13 mouse cellular contexts compared by ENCODE assay signal in genomic region chr9:63490521-63491307, GRCm38 (mm10).
DNase-seq lines count a peak whose midpoint lies in the region; ATAC-seq lines count a peak whose summit lies in the region.
"Had no signal": no experiment of that assay in that cellular context is flagged by ENCODE, and none has a peak within 500 bp of the region (broad histone marks: within the 10 kb centered on the region; RNA-seq: fewer than 3 reads in every experiment).

No protein-coding gene starts in this region.

- no peak for DNase-seq in hindbrain, embryonic 11.5 days (ENCODE audit: low spot score)
- DNase-seq in MN1 (ENCODE audit: low spot score), result peak; percentile 11
- DNase-seq in adrenal gland, adult 8-10 months, result no peak
- DNase-seq in B cell, adult 2 months, result no peak
- no peak for DNase-seq in urinary bladder, adult 2 months (ENCODE audit: low spot score)
- DNase-seq: liver, embryonic 13.5 days had no signal

- peak overlapping the region; percentile 76 for H3K27ac ChIP-seq in hindbrain, embryonic 12.5 days
- no peak overlapping the region for H3K27ac ChIP-seq in hindbrain, embryonic 11.5 days (ENCODE audit: low read depth, low read length)
- no peak overlapping the region for H3K27ac ChIP-seq in forebrain, embryonic 16.5 days (ENCODE audit: low read length)
- peak overlapping the region; percentile 13; the same call in 1 of the 2 replicates for H3K27ac ChIP-seq in midbrain, embryonic 15.5 days
- H3K27ac ChIP-seq: heart, embryonic 13.5 days; kidney, postnatal 0 days; liver, embryonic 13.5 days had no signal

- ATAC-seq in hindbrain, embryonic 12.5 days (ENCODE audit: low FRiP score), result peak; percentile 60; the same call in 1 of the 2 replicates
- ATAC-seq in hindbrain, embryonic 11.5 days (ENCODE audit: low FRiP score), result no peak
- peak; percentile 93 for ATAC-seq in forebrain, embryonic 16.5 days
- no peak for ATAC-seq in midbrain, embryonic 15.5 days (replicated peaks)
- ATAC-seq: inflammation-experienced regulatory T-cells, adult 6 months had no signal

- H3K4me3 ChIP-seq in hindbrain, embryonic 12.5 days, result no peak overlapping the region
- no peak overlapping the region for H3K4me3 ChIP-seq in hindbrain, embryonic 11.5 days (ENCODE audit: low read depth, low read length)
- H3K4me3 ChIP-seq in forebrain, embryonic 16.5 days (replicated peaks; ENCODE audit: low read length), result no peak overlapping the region
- H3K4me3 ChIP-seq in midbrain, embryonic 15.5 days, result no peak overlapping the region
- H3K4me3 ChIP-seq: heart, embryonic 13.5 days; liver, embryonic 13.5 days; myocyte had no signal

- H3K4me1 ChIP-seq in hindbrain, embryonic 12.5 days, result peaks cover 13% of the 10 kb centered on the region
- H3K4me1 ChIP-seq in hindbrain, embryonic 11.5 days (replicated peaks; ENCODE audit: control insufficient read depth, insufficient read depth, low read length), result no peaks in the 10 kb centered on the region
- H3K4me1 ChIP-seq in forebrain, embryonic 16.5 days (replicated peaks; ENCODE audit: control insufficient read depth, insufficient read depth, low read length), result peaks cover 18% of the 10 kb centered on the region
- peaks cover 22% of the 10 kb centered on the region for H3K4me1 ChIP-seq in midbrain, embryonic 15.5 days

- H3K36me3 ChIP-seq in hindbrain, embryonic 12.5 days, result no peaks in the 10 kb centered on the region
- no peaks in the 10 kb centered on the region for H3K36me3 ChIP-seq in hindbrain, embryonic 11.5 days (ENCODE audit: control insufficient read depth, insufficient read depth, low read length)
- H3K36me3 ChIP-seq in forebrain, embryonic 16.5 days (ENCODE audit: control insufficient read depth, insufficient read depth), result no peaks in the 10 kb centered on the region
- H3K36me3 ChIP-seq in midbrain, embryonic 15.5 days (replicated peaks), result no peaks in the 10 kb centered on the region
- H3K36me3 ChIP-seq: heart, embryonic 13.5 days; liver, embryonic 13.5 days had no signal

- H3K27me3 ChIP-seq in hindbrain, embryonic 12.5 days, result peaks cover 7% of the 10 kb centered on the region
- no peaks in the 10 kb centered on the region; the same call in 1 of the 2 replicates for H3K27me3 ChIP-seq in hindbrain, embryonic 11.5 days (ENCODE audit: control insufficient read depth, insufficient read depth, low read length)
- peaks cover 57% of the 10 kb centered on the region for H3K27me3 ChIP-seq in forebrain, embryonic 16.5 days (replicated peaks; ENCODE audit: control insufficient read depth, insufficient read depth, low read length)
- 0 out of 2 replicates have a peak, but pooled peaks cover 3% of the 10 kb centered on the region for H3K27me3 ChIP-seq in midbrain, embryonic 15.5 days (replicated peaks)
- H3K27me3 ChIP-seq: heart, embryonic 13.5 days; liver, embryonic 13.5 days had no signal

- no peaks in the 10 kb centered on the region for H3K9me3 ChIP-seq in hindbrain, embryonic 12.5 days (replicated peaks)
- no peaks in the 10 kb centered on the region for H3K9me3 ChIP-seq in hindbrain, embryonic 11.5 days (ENCODE audit: control insufficient read depth, low read length)
- H3K9me3 ChIP-seq in forebrain, embryonic 16.5 days (ENCODE audit: control insufficient read depth, low read length), result no peaks in the 10 kb centered on the region
- no peaks in the 10 kb centered on the region for H3K9me3 ChIP-seq in midbrain, embryonic 15.5 days
- H3K9me3 ChIP-seq: heart, embryonic 13.5 days; liver, embryonic 13.5 days had no signal

- 45% methylated on average over 12 of the region's 12 CpGs for WGBS in hindbrain, embryonic 12.5 days
- WGBS in hindbrain, embryonic 11.5 days, result 64% methylated on average over 12 of the region's 12 CpGs
- 8% methylated on average over 12 of the region's 12 CpGs for WGBS in forebrain, embryonic 16.5 days
- WGBS in midbrain, embryonic 15.5 days, result 32% methylated on average over 12 of the region's 12 CpGs

- H3K4me2 ChIP-seq in hindbrain, embryonic 12.5 days (replicated peaks), result 0 out of 2 replicates have a peak overlapping the region, but pooled peaks have one; percentile 26
- no peak overlapping the region for H3K4me2 ChIP-seq in hindbrain, embryonic 11.5 days (replicated peaks; ENCODE audit: low read depth, low read length)
- peak overlapping the region; percentile 11 for H3K4me2 ChIP-seq in forebrain, embryonic 16.5 days (ENCODE audit: low read length)
- H3K4me2 ChIP-seq in midbrain, embryonic 15.5 days, result 0 out of 2 replicates have a peak overlapping the region, but pooled peaks have one; percentile 4
- H3K4me2 ChIP-seq: heart, embryonic 13.5 days; liver, embryonic 13.5 days had no signal

- no peak overlapping the region for H3K9ac ChIP-seq in hindbrain, embryonic 12.5 days
- no peak overlapping the region for H3K9ac ChIP-seq in hindbrain, embryonic 11.5 days (ENCODE audit: low read depth, low read length)
- H3K9ac ChIP-seq in forebrain, embryonic 16.5 days (replicated peaks; ENCODE audit: low read depth, low read length), result no peak overlapping the region
- no peak overlapping the region for H3K9ac ChIP-seq in midbrain, embryonic 15.5 days
- H3K9ac ChIP-seq: heart, embryonic 13.5 days; liver, embryonic 13.5 days had no signal

Comparison
In these comparisons a context has a peak if more than half of its experiments do, and no peak if none do; other contexts are left out.
1. ATAC-seq: peak in hindbrain, embryonic 12.5 days (single experiment) and forebrain, embryonic 16.5 days (single experiment); none in hindbrain, embryonic 11.5 days (single experiment) and midbrain, embryonic 15.5 days (single experiment).
2. H3K27ac ChIP-seq: peak in hindbrain, embryonic 12.5 days (single experiment) and midbrain, embryonic 15.5 days (single experiment); none in hindbrain, embryonic 11.5 days (single experiment) and forebrain, embryonic 16.5 days (single experiment).